Mouse (Mus musculus): ENCODE results near the gene Add3. TPM values are rescaled to one million over a fixed set of nuclear protein-coding genes. Genes with fewer than 3 reads are reported as not detected.

The Add3 gene
- polyA plus RNA-seq, 1 experiment from 2014 or later: 59.2 TPM

DNA sequence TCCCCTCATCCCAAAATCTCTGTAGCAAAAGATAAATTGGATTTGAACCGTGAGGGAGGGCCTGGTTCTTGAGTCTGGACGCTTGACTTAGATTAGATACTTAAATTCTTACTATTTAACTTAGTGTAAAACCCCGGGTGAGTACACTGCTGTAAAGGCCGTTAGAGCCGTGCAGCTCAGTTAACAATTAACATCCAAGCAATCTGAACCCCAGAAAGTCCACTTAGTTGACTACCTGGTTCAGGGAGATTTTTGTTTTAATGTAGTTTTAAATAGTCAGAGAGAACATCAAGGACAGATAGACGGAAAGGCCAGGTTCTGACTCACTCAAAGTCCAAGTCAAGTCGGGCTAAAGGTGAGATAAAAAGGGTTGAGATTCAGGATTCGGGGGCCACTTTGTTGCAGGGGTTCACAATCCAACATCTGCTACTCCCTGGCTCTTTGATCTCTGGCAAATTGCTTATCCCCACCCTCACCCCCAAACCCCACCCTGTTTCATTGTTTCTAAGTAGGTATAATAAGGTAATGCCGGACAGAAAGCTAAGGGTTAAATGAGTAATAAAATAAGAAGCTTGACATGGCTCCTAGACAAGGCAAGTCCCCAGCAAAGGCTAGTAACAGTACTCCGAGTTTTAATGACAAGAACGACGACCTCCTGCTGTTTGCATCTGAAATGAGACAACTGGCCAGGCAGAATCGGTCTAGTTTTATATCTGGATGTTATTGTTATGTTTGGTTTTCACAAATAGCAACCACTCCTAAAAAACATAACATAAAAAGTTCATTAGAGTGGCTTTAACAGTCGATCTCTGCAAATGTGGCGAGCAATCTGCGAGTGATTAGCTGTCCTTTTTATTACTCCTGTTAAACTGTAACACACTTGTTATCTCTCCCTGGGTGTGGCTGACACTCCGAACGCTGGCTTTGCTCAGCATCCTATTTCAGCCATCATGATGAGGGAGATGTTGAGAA is 12.6 kb upstream of the Add3 start:
- Histone ChIP-seq H3K27me3 (ENCODE audit: control insufficient read depth, insufficient read depth, low read length) (no peaks in the 10 kb centered on the region), H3K4me1 (ENCODE audit: control insufficient read depth, insufficient read depth, low read length) (no peaks in the 10 kb centered on the region), H3K27ac (ENCODE audit: low read depth, low read length) (no peak overlapping the region)

DNA sequence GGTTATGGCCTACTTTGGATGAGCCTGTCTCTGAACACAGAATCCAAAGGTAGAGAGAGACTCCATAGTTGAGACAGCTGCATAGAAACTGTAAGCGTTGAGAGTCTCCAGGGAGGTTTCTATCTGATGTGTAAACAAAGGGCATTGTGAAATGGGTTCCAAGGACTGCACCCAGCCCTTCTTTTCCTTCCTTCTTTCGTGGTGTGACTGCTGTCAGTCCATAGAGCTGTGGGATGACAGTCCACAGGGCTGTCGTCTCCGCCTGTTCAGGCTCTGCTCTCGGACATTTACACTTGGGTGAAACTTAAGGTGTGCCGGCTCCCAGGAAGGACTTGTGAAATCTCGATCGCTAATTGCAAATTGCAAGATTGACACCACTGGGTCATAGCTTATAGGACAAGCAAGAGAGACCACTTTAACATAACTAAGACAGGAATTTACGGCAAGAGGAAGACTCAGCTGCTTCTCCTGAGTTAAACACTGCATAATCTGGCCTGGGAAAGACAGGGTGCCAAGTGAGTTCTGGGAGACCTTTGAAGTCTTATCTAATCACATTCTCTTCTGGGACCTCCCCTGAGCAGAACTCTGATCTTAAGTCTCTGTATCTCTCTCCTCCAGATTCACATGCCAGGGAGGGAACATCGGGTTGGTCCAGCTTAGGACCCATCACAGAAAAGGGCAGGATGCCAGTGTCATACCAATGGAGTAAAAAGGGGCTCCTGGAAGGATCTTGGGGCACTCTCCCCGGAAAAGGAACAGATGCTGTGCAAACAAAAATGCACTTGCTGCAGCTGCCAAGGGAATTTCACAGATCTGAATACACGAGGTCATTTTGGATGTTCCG is 11.5 kb upstream of the Add3 start:
- ATAC-seq (ENCODE audit: insufficient read depth, low FRiP score, low TSS enrichment) (no peak), DNase-seq (ENCODE audit: low spot score) (no peak)
- H3K27me3 ChIP-seq (ENCODE audit: control insufficient read depth, insufficient read depth, low read length): no peaks in the 10 kb centered on the region
- no peaks in the 10 kb centered on the region for H3K4me1 ChIP-seq (ENCODE audit: control insufficient read depth, insufficient read depth, low read length)
- H3K27ac ChIP-seq (ENCODE audit: low read depth, low read length): no peak overlapping the region
- no peaks in the 10 kb centered on the region for H3K36me3 ChIP-seq (ENCODE audit: control insufficient read depth, insufficient read depth, low read length)
- H3K4me3 ChIP-seq (ENCODE audit: low read depth, low read length): no peak overlapping the region
- no peak overlapping the region for H3K9ac ChIP-seq (ENCODE audit: low read length)
- H3K9me3 ChIP-seq (ENCODE audit: control insufficient read depth, low read length): no peaks in the 10 kb centered on the region
- no peak overlapping the region for H3K4me2 ChIP-seq (ENCODE audit: low read depth)
- 39% methylated on average over 13 of the region's 13 CpGs for WGBS

More for the DNA sequence above, 12.6 kb upstream of the Add3 start:
- DNase-seq (ENCODE audit: low spot score) (no peak), ATAC-seq (ENCODE audit: insufficient read depth, low FRiP score, low TSS enrichment) (no peak)
- H3K36me3 ChIP-seq (ENCODE audit: control insufficient read depth, insufficient read depth, low read length): no peaks in the 10 kb centered on the region
- no peak overlapping the region for H3K4me2 ChIP-seq (ENCODE audit: low read depth)
- H3K9me3 ChIP-seq (ENCODE audit: control insufficient read depth, low read length): no peaks in the 10 kb centered on the region
- WGBS: 21% methylated on average over 18 of the region's 18 CpGs
- no peak overlapping the region for H3K4me3 ChIP-seq (ENCODE audit: low read depth, low read length)
- H3K9ac ChIP-seq (ENCODE audit: low read length): no peak overlapping the region

DNA sequence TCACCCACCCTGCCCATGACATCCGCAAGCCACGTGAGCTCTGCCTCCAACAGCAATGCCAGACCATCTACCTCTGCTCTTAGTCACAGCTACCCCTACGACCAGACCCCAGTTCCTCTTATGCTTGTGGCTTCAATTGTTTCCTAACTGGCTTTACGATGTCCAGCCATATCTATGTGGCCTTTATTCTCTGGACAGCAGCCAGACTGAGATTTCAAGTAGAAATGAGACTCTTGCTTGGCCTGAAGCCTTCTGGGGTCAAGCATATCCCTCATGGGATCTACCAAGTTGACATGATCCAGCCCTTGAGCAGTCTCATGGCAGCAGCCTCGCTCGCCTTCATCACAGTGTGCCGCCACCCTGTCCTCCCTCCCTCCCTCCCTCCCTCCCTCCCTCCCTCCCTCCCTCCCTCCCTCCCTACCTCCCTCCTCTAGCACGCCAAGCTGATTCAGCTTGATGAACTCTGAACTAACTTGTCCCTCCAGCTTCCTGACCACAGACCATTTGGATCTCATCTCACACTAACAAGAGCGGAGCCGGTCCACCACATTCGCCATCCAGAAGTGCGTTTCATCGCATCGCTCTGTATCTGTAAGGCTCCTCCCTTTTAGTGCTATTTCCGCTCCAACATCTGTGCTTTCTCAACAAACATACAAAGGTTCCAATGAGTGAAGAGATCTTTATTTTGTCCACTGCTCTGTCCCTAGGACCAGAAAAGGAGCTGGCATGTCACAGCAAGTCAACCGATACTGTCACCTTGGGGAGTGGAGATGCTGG is 9.7 kb upstream of the Add3 start:
- DNase-seq (ENCODE audit: low spot score) (no peak), ATAC-seq (ENCODE audit: insufficient read depth, low FRiP score, low TSS enrichment) (no peak)
- H3K4me1 ChIP-seq (ENCODE audit: control insufficient read depth, insufficient read depth, low read length): no peaks in the 10 kb centered on the region

DNA sequence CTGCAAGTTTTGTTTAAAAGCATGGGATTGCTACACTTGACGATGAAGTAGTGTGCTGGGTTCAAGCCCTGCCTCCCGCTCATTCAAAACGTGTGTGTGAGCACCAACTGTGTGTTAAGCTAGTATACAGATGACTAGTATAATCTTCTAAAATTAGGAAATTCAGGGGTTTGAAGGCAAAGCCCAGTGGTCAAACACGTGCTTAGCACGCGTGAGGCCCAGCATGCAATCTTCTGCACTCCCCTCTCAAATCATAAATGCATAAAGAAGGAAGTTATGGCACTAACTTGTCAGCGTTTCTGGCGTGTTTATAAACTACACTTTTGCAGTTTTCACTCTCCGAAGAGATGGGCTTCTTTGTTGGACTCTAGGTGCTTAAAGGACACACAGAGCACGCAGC is 7.8 kb upstream of the Add3 start:
- no peaks in the 10 kb centered on the region for H3K36me3 ChIP-seq (ENCODE audit: control insufficient read depth, insufficient read depth, low read length)
- H3K4me2 ChIP-seq (ENCODE audit: low read depth): no peak overlapping the region
- no peak overlapping the region for H3K4me3 ChIP-seq (ENCODE audit: low read depth, low read length)
- H3K9ac ChIP-seq (ENCODE audit: low read length): no peak overlapping the region
- H3K27me3 ChIP-seq (ENCODE audit: control insufficient read depth, insufficient read depth, low read length): no peaks in the 10 kb centered on the region
- no peaks in the 10 kb centered on the region for H3K4me1 ChIP-seq (ENCODE audit: control insufficient read depth, insufficient read depth, low read length)
- H3K9me3 ChIP-seq (ENCODE audit: control insufficient read depth, low read length): no peaks in the 10 kb centered on the region
- no peak overlapping the region for H3K27ac ChIP-seq (ENCODE audit: low read depth, low read length)
- no peak for ATAC-seq (ENCODE audit: insufficient read depth, low FRiP score, low TSS enrichment)
- no peak for DNase-seq (ENCODE audit: low spot score)
- WGBS: 91% methylated on average over 10 of the region's 10 CpGs

More for the DNA sequence above, 9.7 kb upstream of the Add3 start:
- H3K9me3 ChIP-seq (ENCODE audit: control insufficient read depth, low read length): no peaks in the 10 kb centered on the region
- H3K4me2 ChIP-seq (ENCODE audit: low read depth): no peak overlapping the region
- H3K27me3 ChIP-seq (ENCODE audit: control insufficient read depth, insufficient read depth, low read length): no peaks in the 10 kb centered on the region
- no peaks in the 10 kb centered on the region for H3K36me3 ChIP-seq (ENCODE audit: control insufficient read depth, insufficient read depth, low read length)
- no peak overlapping the region for H3K9ac ChIP-seq (ENCODE audit: low read length)
- no peak overlapping the region for H3K27ac ChIP-seq (ENCODE audit: low read depth, low read length)
- WGBS: 89% methylated on average over 16 of the region's 16 CpGs
- no peak overlapping the region for H3K4me3 ChIP-seq (ENCODE audit: low read depth, low read length)

DNA sequence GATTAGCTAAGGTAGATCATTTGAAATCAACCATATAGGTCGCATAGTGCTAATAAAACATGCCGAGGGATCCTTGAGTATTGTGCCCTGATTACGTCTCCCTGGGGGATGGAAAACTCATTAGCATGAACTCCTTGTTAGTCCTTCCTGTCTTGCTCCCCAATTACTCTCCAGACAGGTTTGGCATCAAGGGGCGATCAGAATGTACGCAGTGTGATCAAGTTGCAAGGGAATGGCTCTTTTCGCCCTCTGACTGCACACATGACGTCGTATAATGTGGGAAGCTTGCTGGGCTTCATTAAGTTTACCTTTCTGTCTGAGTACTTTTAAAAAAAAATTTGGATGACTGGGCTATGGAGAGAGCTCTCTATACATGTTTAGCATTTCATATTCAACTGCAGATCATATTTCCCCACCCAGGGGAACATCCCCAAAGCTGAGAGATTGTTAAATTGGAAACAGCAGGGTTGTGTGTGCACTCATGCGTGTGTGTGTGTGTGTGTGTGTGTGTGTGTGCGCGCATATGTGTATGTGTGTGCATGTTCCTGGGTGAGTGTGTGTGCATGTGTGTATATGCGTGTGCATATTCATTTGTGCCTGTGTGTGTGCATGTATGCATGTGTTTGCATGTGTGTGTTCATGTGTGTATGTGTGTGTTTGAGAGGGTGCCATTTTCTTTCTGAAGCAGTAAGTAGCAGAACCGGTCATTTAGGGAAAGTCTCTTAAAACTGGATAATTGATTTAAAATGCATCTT is 3.7 kb upstream of the Add3 start:
- no peaks in the 10 kb centered on the region for H3K9me3 ChIP-seq (ENCODE audit: control insufficient read depth, low read length)
- DNase-seq (ENCODE audit: low spot score) (no peak), ATAC-seq (ENCODE audit: insufficient read depth, low FRiP score, low TSS enrichment) (no peak)
- H3K36me3 ChIP-seq (ENCODE audit: control insufficient read depth, insufficient read depth, low read length): no peaks in the 10 kb centered on the region
- WGBS: 70% methylated on average over 13 of the region's 13 CpGs
- no peak overlapping the region for H3K4me2 ChIP-seq (ENCODE audit: low read depth)
- no peaks in the 10 kb centered on the region for H3K27me3 ChIP-seq (ENCODE audit: control insufficient read depth, insufficient read depth, low read length)
- H3K4me1 ChIP-seq (ENCODE audit: control insufficient read depth, insufficient read depth, low read length): peaks cover 3% of the 10 kb centered on the region; the same call in 1 of the 2 replicates
- H3K27ac ChIP-seq (ENCODE audit: low read depth, low read length): no peak overlapping the region
- no peak overlapping the region for H3K4me3 ChIP-seq (ENCODE audit: low read depth, low read length)
- H3K9ac ChIP-seq (ENCODE audit: low read length): no peak overlapping the region

DNA sequence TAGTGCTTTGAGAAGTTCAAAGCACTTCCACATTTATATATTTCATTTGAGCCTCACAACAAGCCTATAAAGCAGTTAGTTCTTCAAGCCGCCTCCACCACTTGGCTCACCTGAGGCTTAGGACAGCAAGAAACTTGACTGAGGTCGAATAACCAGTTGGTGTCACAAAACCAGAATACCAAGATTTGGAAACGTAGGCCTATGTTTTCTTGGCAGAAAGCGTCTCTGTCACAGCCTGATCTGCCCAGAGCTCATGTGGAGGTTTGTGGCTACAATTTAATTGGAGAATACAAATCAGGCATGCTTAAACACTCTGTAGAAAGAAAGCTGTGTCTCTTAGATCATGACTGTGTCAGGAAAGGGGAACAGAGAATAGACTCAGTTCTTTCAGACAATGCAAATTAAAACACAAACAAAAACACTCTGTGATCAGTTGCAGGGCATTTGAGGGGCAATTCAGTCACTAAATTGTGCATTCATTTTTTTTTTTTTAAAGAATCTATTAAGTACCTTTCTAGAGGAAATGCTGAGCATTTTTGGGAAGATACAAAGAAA is 3.0 kb upstream of the Add3 start:
- Histone ChIP-seq H3K9ac (ENCODE audit: low read length) (no peak overlapping the region), H3K27me3 (ENCODE audit: control insufficient read depth, insufficient read depth, low read length) (no peaks in the 10 kb centered on the region), H3K27ac (ENCODE audit: low read depth, low read length) (no peak overlapping the region), H3K36me3 (ENCODE audit: control insufficient read depth, insufficient read depth, low read length) (no peaks in the 10 kb centered on the region), H3K4me1 (ENCODE audit: control insufficient read depth, insufficient read depth, low read length) (peaks cover 3% of the 10 kb centered on the region; the same call in 1 of the 2 replicates), H3K4me3 (ENCODE audit: low read depth, low read length) (no peak overlapping the region), H3K4me2 (ENCODE audit: low read depth) (no peak overlapping the region), H3K9me3 (ENCODE audit: control insufficient read depth, low read length) (no peaks in the 10 kb centered on the region)
- DNase-seq (ENCODE audit: low spot score) (no peak), ATAC-seq (ENCODE audit: insufficient read depth, low FRiP score, low TSS enrichment) (no peak)
- WGBS: 63% methylated on average over 4 of the region's 4 CpGs

DNA sequence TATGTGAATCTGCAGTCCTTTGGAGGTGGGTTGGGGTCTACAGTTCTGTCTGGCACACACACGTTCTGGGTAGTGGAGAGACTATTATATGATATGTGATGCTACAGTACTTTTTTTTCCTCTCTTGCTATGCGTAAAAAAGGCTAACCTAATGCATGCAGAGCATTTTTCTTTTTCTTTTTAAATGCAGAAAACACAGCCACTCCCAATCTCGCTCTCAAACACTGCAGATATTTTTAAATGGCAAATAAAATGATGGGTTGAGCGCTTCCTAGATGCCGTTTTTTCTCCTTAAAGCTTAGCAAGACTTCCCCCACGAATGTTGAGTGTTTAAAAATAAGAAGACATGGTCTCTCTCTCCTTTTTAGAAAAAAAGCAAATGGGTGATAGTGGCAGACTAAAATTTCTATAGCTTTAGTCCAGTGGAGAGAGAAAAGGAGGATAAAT is 584 bp downstream of the Add3 start:
- Histone ChIP-seq H3K36me3 (ENCODE audit: control insufficient read depth, insufficient read depth, low read length) (no peaks in the 10 kb centered on the region), H3K9me3 (ENCODE audit: control insufficient read depth, low read length) (no peaks in the 10 kb centered on the region), H3K27me3 (ENCODE audit: control insufficient read depth, insufficient read depth, low read length) (no peaks in the 10 kb centered on the region), H3K4me2 (ENCODE audit: low read depth) (peak overlapping the region; percentile 68), H3K4me3 (ENCODE audit: low read depth, low read length) (peak overlapping the region; percentile 78), H3K9ac (ENCODE audit: low read length) (no peak overlapping the region), H3K27ac (ENCODE audit: low read depth, low read length) (no peak overlapping the region), H3K4me1 (ENCODE audit: control insufficient read depth, insufficient read depth, low read length) (peaks cover 7% of the 10 kb centered on the region; the same call in 1 of the 2 replicates)
- no peak for DNase-seq (ENCODE audit: low spot score)
- no peak for ATAC-seq (ENCODE audit: insufficient read depth, low FRiP score, low TSS enrichment)
- WGBS: 8% methylated on average over 6 of the region's 6 CpGs
